Mouse (Mus musculus): ENCODE measurements around the gene Zfp953.
"Not testable (repeated sequence)": the region's sequence is repeated elsewhere in the genome, so short reads cannot be mapped to it uniquely, and the experiment has no call there.

Zfp953 gene

GRCm38 (mm10) chr13:67360131-67360744, at the start of gene Zfp953, which contains the start of gene Gm28044:
Gene Zfp953 (minus strand): TSS chr13:67360605.
Gene Gm28044 (minus strand): TSS chr13:67360536.
- peak; percentile 60 for DNase-seq (ENCODE audit: low spot score)

- DNase-seq (ENCODE audit: low spot score): not testable (repeated sequence)
These were observed 38.9 kb upstream of the Zfp953 start, which contains the start of gene Zfp429 for GRCm38 (mm10) chr13:67399183-67399903. Gene Zfp429 (minus strand): TSS chr13:67399819.

GRCm38 (mm10) chr13:67376255-67376654, 15.8 kb upstream of the Zfp953 start:
- not testable (repeated sequence) for DNase-seq (ENCODE audit: low spot score)

GRCm38 (mm10) chr13:67375050-67375911, 14.9 kb upstream of the Zfp953 start, which contains the start of the genes Gm28041 and Zfp456:
Gene Gm28041 (minus strand): TSS chr13:67375733.
Gene Zfp456 (minus strand): TSS chr13:67375810.
- not testable (repeated sequence) for DNase-seq (ENCODE audit: low spot score)

GRCm38 (mm10) chr13:67351854-67352253, 8.6 kb downstream of the Zfp953 start:
- no peak for DNase-seq (ENCODE audit: low spot score)

- no peak for DNase-seq (ENCODE audit: low spot score)
These were observed 17.0 kb downstream of the Zfp953 start for GRCm38 (mm10) chr13:67343422-67343821.

- DNase-seq (ENCODE audit: low spot score): no peak
These were observed 27.5 kb downstream of the Zfp953 start for GRCm38 (mm10) chr13:67332877-67333276.

- DNase-seq (ENCODE audit: low spot score): peak; percentile 24
These were observed 28.2 kb downstream of the Zfp953 start, which contains the start of gene Zfp595 for GRCm38 (mm10) chr13:67332019-67332724. Gene Zfp595 (minus strand): TSS chr13:67332570.

GRCm38 (mm10) chr13:67306718-67307117, 53.7 kb downstream of the Zfp953 start:
- DNase-seq (ENCODE audit: low spot score): no peak

- peak; percentile 38 for DNase-seq (ENCODE audit: low spot score)
These were observed 54.4 kb downstream of the Zfp953 start, which contains the start of gene Zfp457 for GRCm38 (mm10) chr13:67305822-67306672. Gene Zfp457 (minus strand): TSS chr13:67306485.
